Mouse (Mus musculus) gastrocnemius, postnatal 25 days (tissue): ENCODE results near the gene Scn10a. TPM values are rescaled to one million over a fixed set of nuclear protein-coding genes. Genes with fewer than 3 reads are reported as not detected.

ENCODE experiments used
- DNase-seq: peaks from one replicate; pipeline ENCODE4 v3.0.0; 2022
- total RNA-seq, 2 experiments: library from RNA; stranded (reverse); gene quantifications; 1 replicate in 1 of 2; 2 replicates in 1 of 2; pipeline ENCODE4 v1.2.3; 2021

Gene Scn10a
- total RNA-seq, 2 experiments from 2014 or later: not detected

DNA sequence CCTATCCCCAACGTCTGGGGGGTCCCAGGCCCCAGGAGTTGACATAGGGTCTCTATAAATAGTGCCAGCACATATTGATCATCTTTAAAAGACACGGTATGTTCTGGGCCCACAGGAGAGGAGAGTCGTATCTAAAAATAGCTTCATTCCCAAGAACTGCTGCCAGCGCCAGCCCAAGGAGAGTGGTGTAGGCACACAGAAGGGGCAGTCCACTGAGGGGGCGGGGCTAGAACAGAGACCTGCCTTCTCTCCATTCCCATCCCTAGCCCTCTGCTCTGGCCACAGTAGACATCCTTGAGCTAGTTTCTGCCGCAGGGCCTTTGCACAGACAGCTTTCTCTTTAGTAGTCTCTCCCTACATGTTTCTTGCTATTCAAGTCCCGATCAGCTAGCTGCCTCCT lies 144.8 kb downstream of the Scn10a start:
- no peak for DNase-seq

DNA sequence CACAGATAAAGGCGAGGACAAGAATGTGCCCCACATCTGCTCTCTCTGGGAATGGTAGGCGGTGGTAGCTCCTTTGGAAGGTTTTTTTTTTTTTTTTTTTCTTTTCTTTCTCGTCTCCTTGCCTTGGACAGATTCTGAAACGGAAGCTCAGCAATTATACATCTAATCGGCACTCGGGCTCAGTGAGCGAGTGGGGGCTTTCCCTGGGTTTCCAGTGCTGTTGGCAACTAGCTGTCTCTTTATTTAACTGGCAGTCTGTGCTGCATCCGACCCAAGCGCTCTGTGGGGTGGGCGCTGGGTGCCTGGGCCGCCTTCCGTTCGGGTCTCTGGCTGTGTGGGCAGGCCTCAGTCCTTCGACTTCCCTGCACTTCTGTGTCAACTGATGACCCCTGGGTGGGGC lies 146.1 kb downstream of the Scn10a start:
- DNase-seq: no peak

DNA sequence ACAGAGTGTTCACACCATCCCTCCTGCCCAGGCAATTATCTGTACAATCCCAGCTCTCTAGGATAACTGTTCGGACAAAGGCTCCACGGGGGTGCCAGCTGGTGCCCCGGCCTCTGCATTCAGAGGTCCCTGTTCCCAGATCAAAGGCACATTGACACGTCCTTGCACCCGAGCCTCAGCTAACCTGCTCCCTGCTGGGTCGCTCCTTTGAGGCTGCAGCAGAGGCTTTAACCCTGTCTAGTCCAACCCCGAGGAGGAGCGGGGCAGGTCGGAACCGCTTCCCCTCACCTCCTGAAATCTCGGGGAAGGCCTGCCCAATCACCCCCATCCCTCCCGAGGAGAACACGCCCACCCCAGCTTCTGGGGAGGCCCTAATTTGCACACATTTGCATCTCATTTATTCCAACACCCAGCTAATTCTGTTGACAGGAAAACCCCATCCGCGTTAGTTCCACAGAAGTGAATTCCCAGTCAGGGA lies 147.7 kb downstream of the Scn10a start:
- DNase-seq: no peak

DNA sequence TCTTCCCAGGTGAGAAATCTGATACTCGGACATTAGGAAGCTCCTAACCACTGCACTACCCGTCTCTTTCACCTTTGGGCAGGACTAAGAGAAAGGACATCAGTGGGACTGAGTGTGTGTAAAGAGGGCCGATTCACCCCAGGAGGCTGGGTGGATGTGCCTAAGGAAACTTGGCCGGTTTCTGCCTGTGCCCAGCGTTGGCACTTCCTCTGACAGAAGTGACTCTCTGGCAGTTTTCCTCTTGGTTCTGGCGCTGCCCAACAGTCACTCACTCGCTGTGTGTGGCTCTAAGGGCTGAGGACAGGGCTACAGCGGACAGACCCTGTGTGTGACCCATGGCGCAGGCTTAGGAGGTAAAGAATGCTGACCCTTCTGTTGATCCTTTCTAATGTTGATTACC lies 148.5 kb downstream of the Scn10a start:
- no peak for DNase-seq

DNA sequence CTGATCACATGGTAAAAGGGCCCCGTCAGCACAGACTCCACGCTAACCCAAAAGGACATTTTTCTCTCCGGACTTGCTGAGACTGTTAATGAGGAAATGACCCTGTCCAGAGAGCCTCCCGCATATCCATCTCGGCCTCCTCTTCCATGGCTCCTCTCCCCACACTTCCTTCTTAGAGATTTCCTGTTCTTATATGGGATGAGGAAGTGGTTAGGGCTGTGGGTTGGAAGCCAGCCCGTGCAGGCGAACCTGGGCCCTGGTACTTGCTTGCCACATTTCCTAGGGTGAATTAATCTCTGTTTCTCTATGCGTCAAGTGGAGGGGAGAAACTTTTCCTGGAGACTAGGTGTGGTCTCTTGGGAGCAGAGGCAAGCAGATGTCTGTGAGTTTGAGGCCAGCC lies 150.4 kb downstream of the Scn10a start:
- DNase-seq: no peak

DNA sequence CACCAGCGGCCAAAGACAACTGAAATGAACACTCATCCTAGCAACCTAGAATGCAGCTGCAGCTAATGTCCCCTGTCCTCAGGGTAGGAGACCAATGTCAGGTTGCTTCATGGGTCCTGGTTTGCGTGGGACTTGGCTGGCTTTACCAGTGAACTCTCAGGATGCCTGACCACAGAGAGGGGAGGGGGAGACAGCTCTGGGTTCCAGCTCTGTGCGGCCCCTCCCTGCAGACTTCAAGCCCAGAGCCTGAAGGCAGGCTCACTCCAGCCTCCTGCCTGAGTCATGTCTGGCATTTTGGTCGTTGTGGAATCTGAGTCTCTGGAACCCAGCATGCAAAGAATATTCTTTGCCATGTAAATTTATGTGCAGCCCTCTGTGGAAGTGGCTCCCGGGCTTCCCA lies 151.3 kb downstream of the Scn10a start:
- DNase-seq: no peak

DNA sequence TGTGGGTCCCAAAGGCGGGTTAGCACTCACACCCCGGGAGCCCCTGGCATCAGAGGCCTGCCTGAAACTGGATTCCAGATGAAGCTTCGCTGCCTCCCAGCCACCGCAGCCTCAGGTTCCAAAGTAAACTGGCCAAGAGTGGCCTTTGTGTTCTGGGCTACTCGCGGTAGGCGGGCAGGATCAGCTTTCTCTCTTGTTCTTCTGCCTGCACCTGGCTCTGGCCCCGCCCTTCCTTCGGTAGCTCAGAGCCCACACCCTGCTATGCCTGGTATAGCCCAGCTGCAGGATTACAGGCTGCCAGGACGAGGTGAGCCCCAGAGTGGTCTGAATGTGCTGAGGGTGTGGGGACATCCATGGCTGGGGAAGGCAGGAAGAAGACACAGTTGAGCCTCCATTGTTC lies 152.9 kb downstream of the Scn10a start:
- DNase-seq: no peak

DNA sequence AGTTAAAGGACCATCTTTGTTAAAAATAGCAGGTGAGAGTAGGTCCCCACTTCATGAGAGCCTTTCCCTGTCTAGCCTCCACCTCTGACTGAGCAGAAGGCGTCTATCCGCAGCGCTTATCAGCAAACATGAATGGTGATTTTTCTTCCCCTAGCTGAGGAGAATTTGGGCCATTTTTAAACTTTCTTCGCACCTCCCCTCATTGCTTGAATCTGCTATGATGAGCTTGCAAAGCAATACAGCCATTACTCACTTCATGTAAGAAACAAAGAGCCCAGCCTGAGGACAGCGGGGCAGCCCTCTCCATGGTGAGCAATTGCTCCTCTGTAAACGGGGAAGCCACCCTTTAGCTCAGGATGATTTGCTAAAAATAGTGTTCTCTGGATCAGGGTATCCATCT lies 154.3 kb downstream of the Scn10a start:
- no peak for DNase-seq

DNA sequence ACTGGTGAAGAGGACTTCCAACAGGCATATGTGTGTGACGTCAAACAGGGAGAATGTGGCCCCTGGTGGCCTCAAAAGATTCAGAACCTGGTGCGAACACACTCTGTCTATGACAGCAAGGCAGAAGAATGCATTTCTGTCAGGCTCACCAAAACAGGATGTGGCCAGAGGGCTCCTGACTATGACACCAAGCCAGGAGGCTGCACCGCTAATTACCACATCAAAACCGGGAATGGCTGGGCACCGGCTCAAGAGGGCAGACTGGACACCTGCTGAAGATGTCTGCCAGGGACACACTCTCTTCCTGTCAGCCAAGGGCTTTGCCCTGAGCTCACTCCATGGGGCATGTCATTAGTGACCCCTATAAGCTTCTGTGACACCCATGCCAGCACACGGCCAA lies 155.5 kb downstream of the Scn10a start:
- peak; percentile 64 for DNase-seq

DNA sequence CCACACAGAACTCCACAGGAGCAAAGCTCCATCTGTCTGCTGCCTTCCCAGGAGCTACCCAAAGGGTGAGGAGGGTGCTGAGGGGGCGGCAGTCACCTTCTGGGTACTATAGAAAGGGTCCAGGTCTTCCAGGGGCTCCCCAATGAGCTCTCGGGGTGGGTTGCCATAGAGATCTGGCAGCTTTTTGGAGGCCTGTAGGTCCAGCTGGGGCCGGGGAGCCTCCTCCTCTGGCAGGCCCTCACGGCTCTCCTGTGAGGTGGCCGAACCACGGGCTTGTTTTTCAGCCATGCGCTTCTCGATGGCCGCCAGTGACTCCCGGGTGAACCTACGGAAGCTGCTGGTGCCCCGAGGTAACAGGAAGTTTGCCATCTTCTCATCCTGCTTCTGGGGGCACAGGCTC lies 156.9 kb downstream of the Scn10a start:
- DNase-seq: no peak

DNA sequence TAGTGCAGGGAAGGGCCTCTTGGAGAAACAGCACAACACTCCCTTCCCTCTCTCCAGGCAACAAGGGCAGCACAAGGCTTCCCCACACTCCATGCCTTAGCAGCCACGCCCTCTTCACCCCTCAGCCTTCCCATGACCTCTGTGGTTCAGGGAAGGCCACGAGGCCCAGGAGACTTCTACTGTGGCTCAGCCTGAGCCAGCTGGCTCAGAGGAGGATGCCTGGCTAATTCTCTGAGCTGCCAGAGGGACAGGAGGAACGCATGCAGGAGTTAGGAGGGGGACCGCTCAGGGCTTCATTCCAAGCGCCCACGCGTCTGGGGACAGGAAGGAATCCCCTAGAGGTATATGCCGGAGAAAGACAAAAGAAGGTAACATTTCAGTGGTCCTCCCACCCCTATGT lies 157.4 kb downstream of the Scn10a start:
- DNase-seq: peak; percentile 35

DNA sequence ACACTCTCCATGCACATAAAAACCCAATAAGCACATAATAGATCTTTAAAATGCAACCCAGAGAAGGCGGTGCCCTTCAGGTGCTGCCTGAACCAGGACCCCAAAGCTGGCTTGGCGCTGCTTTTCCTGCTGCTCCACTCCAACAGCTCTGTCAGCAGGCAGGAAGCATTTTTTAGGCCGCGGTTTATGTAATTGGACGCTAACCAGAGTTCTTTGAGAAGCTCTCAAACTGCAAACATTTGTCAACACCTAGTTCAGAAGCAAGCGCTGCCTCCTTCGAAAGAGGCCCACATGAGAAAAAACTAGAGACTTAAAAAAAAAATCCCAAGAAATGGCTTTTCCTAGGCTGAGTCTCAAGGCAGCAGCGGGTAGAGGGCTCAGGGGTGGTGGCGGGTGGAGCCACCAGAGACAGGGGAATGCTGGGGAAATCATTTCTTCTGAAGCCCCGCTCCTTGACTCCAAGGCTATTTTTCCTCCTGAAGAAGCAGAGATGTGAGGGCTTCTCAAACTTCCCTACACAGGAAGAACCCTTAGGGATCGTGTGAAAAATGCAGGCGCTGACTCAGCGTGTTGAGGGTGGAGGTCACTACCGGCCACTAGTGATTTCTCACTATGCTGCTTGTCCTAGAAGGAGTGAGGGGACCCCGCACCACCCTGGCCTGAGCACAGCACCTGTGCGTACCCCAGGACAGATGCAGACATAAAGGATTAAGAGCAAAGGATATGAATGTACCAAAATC lies 159.4 kb downstream of the Scn10a start:
- no peak for DNase-seq

Other genes with a start within 250 kb of the Scn10a start
- gene Scn5a, start 140.3 kb downstream of the Scn10a start, total RNA-seq: under 1 TPM; 0.10 to 0.24 TPM
- under 1 TPM in 1 of 2 experiments, not detected in 1; 0.05 TPM for gene Scn11a, start 106.1 kb upstream of the Scn10a start, total RNA-seq
- 10 to 100 TPM; 12.0 to 12.3 TPM for gene Wdr48, start 175.6 kb upstream of the Scn10a start, total RNA-seq
- gene Gorasp1, start 218.2 kb upstream of the Scn10a start, total RNA-seq: 10 to 100 TPM; 17.2 to 19.3 TPM
- gene Ttc21a, start 218.3 kb upstream of the Scn10a start, total RNA-seq: not detected